Mouse (Mus musculus) ES-E14 (cell line): ENCODE results near the gene Srp68.

Experiments used
- CHD2 ChIP-seq: IDR thresholded peaks from 2 replicates; pipeline ENCODE4 v1.6.1; 2014; ENCODE audit warnings: mild to moderate bottlenecking, low read depth, low read length, inconsistent platforms
- HCFC1 ChIP-seq: IDR thresholded peaks from 2 replicates; pipeline ENCODE4 v1.6.1; 2012; ENCODE audit warnings: low read length, inconsistent platforms, borderline replicate concordance; ENCODE audit not compliant: insufficient read depth

DNA sequence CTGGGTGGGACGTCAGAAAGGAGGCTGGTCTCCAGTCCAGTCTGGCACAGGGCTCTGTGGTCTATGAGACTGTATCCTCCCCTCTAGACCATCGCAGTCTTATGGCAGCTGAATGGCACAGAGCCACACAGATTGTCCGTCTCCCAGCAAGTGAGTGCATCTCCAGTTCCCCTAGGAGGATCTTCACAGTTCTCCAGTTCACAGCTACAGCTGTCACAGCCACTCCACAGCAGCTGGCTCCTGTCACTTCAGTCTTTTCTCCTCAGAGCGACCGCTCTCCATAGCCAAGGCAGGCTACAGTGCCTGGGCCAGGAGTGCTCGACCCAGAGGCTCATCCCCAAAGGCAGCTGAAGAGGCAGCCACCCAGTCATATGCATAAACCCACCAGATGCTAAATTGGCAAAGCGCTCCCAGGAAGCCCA lies 11.8 kb upstream of the Srp68 start:
- no peak for TF ChIP-seq CHD2
- TF ChIP-seq HCFC1 = no peak
